Mouse (Mus musculus) adrenal gland, adult (tissue): Measurements from ENCODE around the gene Sdf4.

Experiments
- DNase-seq, 2 experiments: peaks; one replicate each; pipeline ENCODE4 v3.0.0; 2022 to 2023; ENCODE audit warnings: low spot score in 1 of 2; ENCODE audit not compliant: inconsistent age in 2 of 2

Sdf4 gene

GRCm38 (mm10) chr4:156004109-156004508, 11.4 kb downstream of the Sdf4 start:
- DNase-seq, result no peak

- DNase-seq, result no peak
These were observed 15.7 kb downstream of the Sdf4 start for GRCm38 (mm10) chr4:156008369-156008768.

GRCm38 (mm10) chr4:156013637-156014036, 21.0 kb downstream of the Sdf4 start, which contains the start of gene Tnfrsf4:
Tnfrsf4 (plus strand) TSS chr4:156013843.
- DNase-seq, result peak in 1 of 2 experiments; percentile 36

- peak; percentile 70 to 81 for DNase-seq
These were observed 21.8 kb downstream of the Sdf4 start for GRCm38 (mm10) chr4:156014436-156014835.

GRCm38 (mm10) chr4:156019771-156020170, 27.1 kb downstream of the Sdf4 start:
- DNase-seq, result no peak

- DNase-seq, result no peak
These were observed 28.7 kb downstream of the Sdf4 start for GRCm38 (mm10) chr4:156021381-156021780.

- no peak for DNase-seq
These were observed 29.3 kb downstream of the Sdf4 start for GRCm38 (mm10) chr4:156021942-156022419.

GRCm38 (mm10) chr4:156023520-156023919, 30.8 kb downstream of the Sdf4 start:
- DNase-seq, result no peak

- DNase-seq, result no peak
These were observed 31.5 kb downstream of the Sdf4 start for GRCm38 (mm10) chr4:156024184-156024583.

- DNase-seq, result peak in 1 of 2 experiments; percentile 50
These were observed 33.3 kb downstream of the Sdf4 start, which contains the start of gene Tnfrsf18 for GRCm38 (mm10) chr4:156026013-156026412. Tnfrsf18 (plus strand) TSS chr4:156026164.

GRCm38 (mm10) chr4:156028580-156028979, 35.9 kb downstream of the Sdf4 start:
- DNase-seq, result no peak

- DNase-seq, result peak in 1 of 2 experiments; percentile 54
These were observed 38.0 kb downstream of the Sdf4 start for GRCm38 (mm10) chr4:156030651-156031118.

GRCm38 (mm10) chr4:156031255-156031592, 38.6 kb downstream of the Sdf4 start:
- DNase-seq, result no peak

GRCm38 (mm10) chr4:156031593-156032391, 39.1 kb downstream of the Sdf4 start:
- DNase-seq, result peak; percentile 88 to 96

- DNase-seq, result peak in 1 of 2 experiments; percentile 52
These were observed 40.2 kb downstream of the Sdf4 start for GRCm38 (mm10) chr4:156032856-156033255.

- peak; percentile 55 to 81 for DNase-seq
These were observed 40.9 kb downstream of the Sdf4 start for GRCm38 (mm10) chr4:156033476-156034119.

- DNase-seq, result peak in 1 of 2 experiments; percentile 28
These were observed 41.6 kb downstream of the Sdf4 start for GRCm38 (mm10) chr4:156034301-156034700.

- DNase-seq, result peak in 1 of 2 experiments; percentile 39
These were observed 42.2 kb downstream of the Sdf4 start for GRCm38 (mm10) chr4:156034901-156035300.

GRCm38 (mm10) chr4:156044754-156045153, 52.1 kb downstream of the Sdf4 start:
- peak; percentile 36 to 58 for DNase-seq

- DNase-seq, result no peak
These were observed 57.1 kb downstream of the Sdf4 start for GRCm38 (mm10) chr4:156049779-156050178.

GRCm38 (mm10) chr4:156050391-156050980, 57.8 kb downstream of the Sdf4 start:
- DNase-seq, result peak; percentile 81 to 92
